Comparison of ENCODE assay signal across 15 mouse cellular contexts in the genomic region with DNA sequence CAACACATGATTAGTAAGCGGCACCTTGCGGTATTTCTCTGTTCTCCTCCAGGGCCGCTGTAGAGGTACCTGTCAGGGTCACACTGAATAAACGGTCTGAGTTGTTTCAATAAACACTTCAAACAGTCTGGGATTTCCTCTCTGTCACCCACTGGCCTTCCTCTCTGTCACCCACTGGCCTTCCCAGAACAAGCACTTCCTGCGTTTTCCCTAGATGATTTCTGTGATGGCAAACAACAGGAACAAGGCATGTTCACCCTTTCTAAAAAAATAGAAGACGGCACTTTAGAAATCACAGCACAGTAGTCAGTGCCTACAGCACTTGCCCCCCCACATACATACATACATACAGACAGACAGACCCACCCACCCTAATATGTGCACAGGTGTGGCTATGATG.
"Had no signal": no experiment of that assay in that cellular context is flagged by ENCODE, and none has a peak within 500 bp of the region (broad histone marks: within the 10 kb centered on the region; RNA-seq: fewer than 3 reads in every experiment).

No protein-coding gene starts in this region.

- DNase-seq: lung, adult 2 months; lung, postnatal 14 days; lung, postnatal 36 days; right cerebral cortex, postnatal 14 days; thymus, adult 2 months; thymus, postnatal 25 days; thymus, postnatal 4 days had no signal

- H3K4me3 ChIP-seq: lung, embryonic 15.5 days; megakaryocyte, embryonic 14.5 days; midbrain, embryonic 13.5 days; midbrain, embryonic 15.5 days; neural tube, embryonic 12.5 days; stomach, embryonic 15.5 days had no signal

- H3K9me3 ChIP-seq: lung, embryonic 15.5 days; megakaryocyte, embryonic 14.5 days; midbrain, embryonic 13.5 days; midbrain, embryonic 15.5 days; neural tube, embryonic 12.5 days had no signal

- H3K4me1 ChIP-seq: lung, embryonic 15.5 days; midbrain, embryonic 13.5 days; midbrain, embryonic 15.5 days; neural tube, embryonic 12.5 days; stomach, embryonic 15.5 days had no signal

- H3K27ac ChIP-seq: lung, embryonic 15.5 days; macrophage; midbrain, embryonic 13.5 days; midbrain, embryonic 15.5 days; neural tube, embryonic 12.5 days; stomach, embryonic 15.5 days; stomach, postnatal 0 days had no signal

- H3K36me3 ChIP-seq: midbrain, embryonic 15.5 days; stomach, embryonic 15.5 days had no signal

- H3K27me3 ChIP-seq: lung, embryonic 15.5 days; megakaryocyte, embryonic 14.5 days; midbrain, embryonic 13.5 days; midbrain, embryonic 15.5 days; neural tube, embryonic 12.5 days; stomach, embryonic 15.5 days had no signal
